Mouse (Mus musculus) fat pad, adult 2 months (tissue): ENCODE results near the gene Pcnx2.

Experiments
- DNase-seq: peaks from one replicate; pipeline ENCODE4 v3.0.0-alpha.2; 2011; ENCODE audit warnings: low read depth, low spot score; ENCODE audit errors: extremely low read depth

Pcnx2 gene

DNA sequence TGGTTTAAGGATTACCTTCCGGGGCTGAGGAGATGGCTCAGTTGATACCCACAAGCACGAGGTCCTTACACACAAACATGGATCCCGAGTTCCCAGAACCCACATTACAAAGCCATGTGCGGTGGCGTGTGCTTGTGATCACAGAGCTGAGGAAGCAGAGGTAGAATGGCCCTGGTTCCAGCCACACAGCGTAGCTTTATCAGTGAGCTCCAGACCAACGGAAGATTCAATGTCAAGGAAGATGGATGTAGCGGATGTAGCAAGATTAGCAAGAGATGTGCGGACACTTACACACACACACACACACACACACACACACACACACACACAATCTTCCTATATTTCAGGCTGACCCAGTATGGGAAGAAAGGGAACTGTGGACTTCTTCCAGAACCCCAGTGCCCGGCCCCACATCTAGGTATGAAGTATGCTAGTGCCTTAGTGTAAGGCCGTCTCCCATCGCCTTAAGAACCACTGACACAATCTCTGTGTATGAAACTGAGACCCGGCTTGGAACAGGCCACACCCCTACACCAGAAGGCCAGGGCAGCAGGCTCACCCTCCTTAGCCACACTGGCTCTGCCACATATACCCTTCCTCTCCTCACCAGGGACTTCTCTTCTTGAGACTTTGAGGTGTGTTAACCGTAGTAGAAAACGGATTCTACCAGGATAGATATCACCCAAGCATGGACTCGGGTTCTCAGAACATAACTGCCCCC, 134.9 kb downstream of the Pcnx2 start:
- DNase-seq, result no peak

GRCm38 (mm10) chr8:125759022-125759421, 139.1 kb downstream of the Pcnx2 start:
- no peak for DNase-seq

DNA sequence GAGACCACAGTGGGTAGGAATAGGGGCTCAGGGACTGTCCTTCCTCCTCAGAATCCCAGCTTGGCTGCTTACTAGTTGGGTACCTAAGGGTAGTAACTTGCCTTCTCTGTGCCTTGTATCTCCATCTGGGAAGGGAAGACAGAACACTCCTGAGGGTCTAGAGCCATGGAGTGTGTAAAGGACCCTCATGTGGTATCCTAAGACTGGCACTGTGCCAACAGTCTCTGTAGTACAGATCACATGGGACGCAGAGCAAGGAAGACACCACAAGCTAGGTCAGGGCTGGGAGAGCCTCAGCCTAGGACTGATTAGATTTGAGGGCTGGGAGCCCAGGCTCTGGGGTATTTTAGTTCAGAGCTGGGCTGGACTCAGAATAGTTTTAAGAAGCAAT, 141.0 kb downstream of the Pcnx2 start:
- DNase-seq, result no peak

DNA sequence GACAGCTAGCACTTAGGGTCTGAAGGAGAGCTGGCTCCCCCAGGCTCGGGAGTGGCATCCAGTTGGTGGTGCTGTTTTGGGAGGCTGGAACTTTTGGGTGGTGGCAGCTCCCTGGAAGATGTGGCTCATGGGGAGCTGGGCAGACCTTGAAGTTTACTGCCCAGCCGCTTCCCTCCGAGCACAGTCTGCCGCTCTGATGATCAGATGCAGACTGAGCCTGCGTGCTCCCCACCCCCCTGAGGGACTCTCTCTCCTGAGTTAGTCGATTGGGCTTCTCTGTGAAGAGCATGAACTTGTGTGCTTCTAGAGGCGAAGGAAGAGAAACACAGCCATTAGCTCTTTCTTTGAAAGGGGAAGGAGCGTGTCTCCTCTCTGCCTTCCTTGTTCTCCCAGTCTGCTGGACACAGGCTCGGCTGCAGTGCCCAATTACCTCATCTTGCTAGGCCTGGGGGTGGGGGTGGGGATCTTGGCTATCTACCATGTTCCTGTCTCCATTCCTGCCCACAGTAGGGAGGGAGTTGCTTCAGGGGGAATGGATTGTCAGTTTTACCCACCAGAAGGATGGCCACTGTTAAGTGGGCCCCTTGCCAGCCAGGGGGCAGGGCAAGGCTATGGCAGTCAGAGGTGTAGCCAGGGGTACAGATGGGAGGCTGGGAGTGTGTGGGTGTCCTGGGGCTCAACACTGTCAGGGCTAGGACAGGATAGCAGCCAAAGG, 141.6 kb downstream of the Pcnx2 start:
- no peak for DNase-seq

GRCm38 (mm10) chr8:125755896-125756295, 142.2 kb downstream of the Pcnx2 start:
- no peak for DNase-seq

DNA sequence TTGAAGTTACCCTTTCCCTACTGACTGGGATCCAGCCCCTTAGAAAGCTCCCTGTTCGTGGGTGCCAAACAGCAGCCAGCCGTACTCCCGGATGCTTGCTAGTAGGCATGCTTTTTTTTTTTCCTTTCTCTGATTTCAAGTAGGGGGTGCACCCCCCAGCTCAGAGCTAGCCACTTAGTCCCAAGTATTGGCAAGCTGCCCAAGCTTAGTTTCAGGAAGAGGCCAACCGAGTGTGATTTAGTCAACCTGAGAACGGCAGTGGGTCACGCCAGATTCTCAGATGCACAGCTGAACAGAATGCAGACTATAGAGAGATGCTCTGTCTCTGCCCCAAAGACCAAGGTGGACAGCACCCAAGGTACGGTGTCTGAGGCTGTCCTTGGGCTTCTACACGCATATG, 147.3 kb downstream of the Pcnx2 start:
- DNase-seq, result no peak

GRCm38 (mm10) chr8:125747390-125747789, 150.7 kb downstream of the Pcnx2 start:
- no peak for DNase-seq

DNA sequence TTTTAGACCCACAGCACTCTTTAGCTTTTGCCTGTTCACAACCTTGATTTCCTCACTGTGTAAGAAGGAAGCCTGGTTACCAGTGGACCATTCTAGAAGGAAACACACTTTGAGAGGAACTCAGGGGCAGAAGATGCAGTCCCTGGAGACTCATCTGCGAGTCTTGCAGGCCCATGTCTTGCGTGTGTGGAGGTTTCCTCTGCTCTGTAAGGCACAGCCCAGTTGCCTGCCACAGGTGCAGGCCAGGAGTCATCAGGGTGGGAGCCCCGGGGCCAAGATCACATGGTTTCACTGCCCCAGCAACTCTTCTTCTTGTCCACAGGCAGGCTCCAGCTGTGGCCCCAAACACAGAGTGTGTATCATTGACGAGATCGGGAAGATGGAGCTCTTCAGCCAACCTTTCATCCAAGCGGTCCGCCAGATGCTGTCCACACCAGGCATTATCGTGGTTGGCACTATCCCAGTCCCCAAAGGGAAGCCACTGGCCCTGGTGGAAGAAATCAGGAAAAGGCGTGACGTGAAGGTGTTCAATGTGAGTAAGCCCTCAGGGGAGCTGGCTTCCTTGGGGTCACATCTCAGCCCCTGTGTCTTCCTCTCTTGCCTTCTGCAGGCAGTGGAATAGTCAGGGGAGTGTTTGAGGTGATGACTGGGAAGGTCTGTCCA, 153.1 kb downstream of the Pcnx2 start:
- no peak for DNase-seq

DNA sequence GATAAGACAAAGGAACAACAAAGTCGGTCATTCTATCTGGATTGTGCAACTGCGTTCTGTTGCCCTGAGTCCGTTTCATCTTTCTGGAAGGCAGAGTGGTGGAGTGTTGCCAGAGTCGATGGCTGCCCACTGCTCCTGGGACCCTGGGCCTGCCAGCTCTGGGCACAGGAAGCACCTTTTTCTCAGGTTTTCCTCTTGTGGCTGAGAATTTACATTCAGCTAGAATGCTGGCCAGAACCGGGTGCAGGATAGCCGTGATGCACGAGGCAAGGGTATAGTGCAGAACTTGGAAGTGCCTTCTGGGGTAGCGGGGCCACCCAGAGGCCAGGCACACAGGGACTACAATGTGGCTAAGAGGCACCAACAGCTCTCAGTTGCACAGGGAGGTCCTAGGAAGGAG, 155.7 kb downstream of the Pcnx2 start:
- no peak for DNase-seq

- DNase-seq, result no peak
These were observed 156.3 kb downstream of the Pcnx2 start for GRCm38 (mm10) chr8:125741855-125742254.

- DNase-seq, result no peak
These were observed 156.7 kb downstream of the Pcnx2 start for GRCm38 (mm10) chr8:125741377-125741776.

GRCm38 (mm10) chr8:125740655-125741054, 157.5 kb downstream of the Pcnx2 start:
- no peak for DNase-seq

DNA sequence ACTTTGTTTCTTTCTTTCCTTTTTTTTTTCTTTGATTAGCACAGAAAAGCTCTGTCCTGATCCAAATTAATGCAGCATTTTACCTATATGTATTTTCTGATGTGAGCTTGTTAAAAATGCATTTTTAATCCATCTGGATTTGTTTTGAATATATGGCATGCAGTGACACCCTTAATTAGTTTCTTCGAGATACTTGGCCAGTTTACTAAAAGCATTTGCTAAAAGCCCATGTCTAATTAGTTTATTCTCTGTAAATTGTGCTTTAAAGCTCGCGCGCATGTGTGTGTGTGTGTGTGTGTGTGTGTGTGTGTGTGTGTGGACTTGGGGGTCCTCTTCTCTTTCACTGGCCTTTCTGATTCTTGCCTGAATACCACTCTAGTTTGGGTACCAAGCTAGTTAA, 159.2 kb downstream of the Pcnx2 start:
- no peak for DNase-seq

GRCm38 (mm10) chr8:125733964-125734956, 163.9 kb downstream of the Pcnx2 start:
- no peak for DNase-seq

- no peak for DNase-seq
These were observed 168.4 kb downstream of the Pcnx2 start, which contains the start of gene Ntpcr for GRCm38 (mm10) chr8:125729746-125730145. Gene Ntpcr, plus strand, starts transcription at chr8:125729963.

GRCm38 (mm10) chr8:125727797-125728196, 170.3 kb downstream of the Pcnx2 start:
- no peak for DNase-seq

DNA sequence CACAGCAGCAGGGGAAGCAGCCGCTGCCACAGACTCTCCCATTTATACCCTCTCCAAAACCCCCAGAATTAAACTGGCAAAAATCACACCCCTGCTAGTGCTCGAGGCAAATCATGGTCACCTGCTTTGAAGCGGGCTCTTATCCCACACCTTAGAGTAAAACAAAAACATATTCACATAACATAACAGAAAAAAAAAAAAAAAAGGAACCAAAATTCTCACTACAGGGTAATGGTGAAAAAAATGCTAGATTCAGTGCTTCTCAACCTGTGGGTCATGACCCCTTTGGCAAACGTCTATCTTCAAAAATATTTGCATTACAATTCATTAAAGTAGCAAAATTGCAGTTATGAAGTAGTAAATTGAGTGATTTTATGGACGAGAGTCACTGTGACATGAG, 171.1 kb downstream of the Pcnx2 start:
- DNase-seq, result no peak

DNA sequence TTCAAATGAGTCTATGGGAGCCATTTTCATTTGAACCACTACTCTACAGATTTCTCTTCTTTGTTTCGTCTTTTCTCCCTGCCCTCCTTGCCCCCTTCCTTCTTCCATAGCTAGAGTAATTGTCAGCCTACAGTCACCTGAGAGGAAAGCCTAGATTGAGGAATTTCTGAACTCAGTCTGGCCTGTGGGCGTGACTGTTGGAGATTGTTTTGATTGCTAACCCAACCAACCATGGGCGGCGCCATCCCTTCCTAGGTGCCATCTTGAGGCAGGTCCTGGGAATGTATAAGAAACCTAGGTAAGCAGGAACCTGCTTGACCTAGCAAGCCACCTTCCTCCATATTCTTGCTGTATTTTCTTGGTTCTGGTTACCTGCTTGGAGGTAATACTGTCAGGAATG, 172.0 kb downstream of the Pcnx2 start:
- no peak for DNase-seq

- DNase-seq, result no peak
These were observed 172.9 kb downstream of the Pcnx2 start for GRCm38 (mm10) chr8:125725037-125725820.

- DNase-seq, result no peak
These were observed 174.7 kb downstream of the Pcnx2 start for GRCm38 (mm10) chr8:125723437-125723836.
